Mouse (Mus musculus): ENCODE results near the gene Gdf15.

GRCm38 (mm10) chr8:70607898-70608748 is 24.1 kb downstream of the Gdf15 start:
- no peak for TF ChIP-seq ZNF384 (IDR thresholded peaks at IDR 0.05; ENCODE audit: low read depth, low read length)
- TF ChIP-seq E2F4 (IDR thresholded peaks at IDR 0.05; ENCODE audit: borderline replicate concordance, low read depth, low read length): 0 out of 2 replicates have a peak, but pooled peaks have one; percentile 49
- peak; percentile 31; the same call in 1 of the 2 replicates for TF ChIP-seq ETS1 (IDR thresholded peaks at IDR 0.05; ENCODE audit: low read depth, low read length)

All from MEL (cell line).